Mouse (Mus musculus) cerebellum, adult 2 months (tissue): ENCODE measurements at regions not wholly inside any gene's neighbourhood (a gene's known extent, or its start where the extent isn't known, plus 50 kb on each side); places are given as distances from the start of the nearest gene placed in this dataset.

Source experiments
- DNase-seq, 2 experiments: peaks; one replicate each; pipeline ENCODE4 v3.0.0; 2021
- H3K27ac ChIP-seq: fragments of 200-500 bp; 2 replicates; pipeline ENCODE4 v1.5.1; 2012; ENCODE audit warnings: low read length, control low read depth, inconsistent platforms; ENCODE audit not compliant: insufficient read depth
- H3K27me3 ChIP-seq: fragments of 200-500 bp; 2 replicates; pipeline ENCODE4 v1.6.1; 2012; ENCODE audit warnings: inconsistent platforms, mild to moderate bottlenecking, low read length, moderate library complexity; ENCODE audit not compliant: control insufficient read depth, insufficient read depth
- H3K4me1 ChIP-seq: fragments of 200-500 bp; 2 replicates; pipeline ENCODE4 v1.6.1; 2011; ENCODE audit warnings: low read length; ENCODE audit not compliant: control insufficient read depth, insufficient read depth
- H3K4me3 ChIP-seq: fragments of 200-500 bp; replicated peaks from 2 replicates; pipeline ENCODE3; 2011; ENCODE audit warnings: mild to moderate bottlenecking, low read depth, low read length, control low read depth; ENCODE audit not compliant: insufficient read depth
- CTCF ChIP-seq: fragments of 200-500 bp; IDR thresholded peaks from 2 replicates; pipeline ENCODE4 v1.5.1; 2011; ENCODE audit warnings: low read depth, mild to moderate bottlenecking, control low read depth, low read length, moderate library complexity, borderline replicate concordance; ENCODE audit not compliant: insufficient read depth
- POLR2A ChIP-seq: fragments of 200-500 bp; IDR thresholded peaks from 2 replicates; pipeline ENCODE4 v1.6.1; 2011; ENCODE audit warnings: low read length, control low read depth, borderline replicate concordance; ENCODE audit not compliant: insufficient read depth
- WGBS: fragments of 180-500 bp; shearing (Covaris S2); methylation state at CpG from one replicate; pipeline ENCODE4 v1.1.7; 2018; 5-methylcytosine and 5-hydroxymethylcytosine counted together

- no peak overlapping the region for H3K4me3 ChIP-seq
- WGBS: 94% methylated on average over 9 of the region's 9 CpGs
- TF ChIP-seq CTCF (no peak), POLR2A (no peak)
- no peaks in the 10 kb centered on the region for H3K27me3 ChIP-seq
- no peak for DNase-seq
- H3K4me1 ChIP-seq: no peaks in the 10 kb centered on the region
- H3K27ac ChIP-seq: no peak overlapping the region
Observed at GRCm38 (mm10) chr3:37862756-37863155, 138.5 kb upstream of the Gm5148 start.

DNA sequence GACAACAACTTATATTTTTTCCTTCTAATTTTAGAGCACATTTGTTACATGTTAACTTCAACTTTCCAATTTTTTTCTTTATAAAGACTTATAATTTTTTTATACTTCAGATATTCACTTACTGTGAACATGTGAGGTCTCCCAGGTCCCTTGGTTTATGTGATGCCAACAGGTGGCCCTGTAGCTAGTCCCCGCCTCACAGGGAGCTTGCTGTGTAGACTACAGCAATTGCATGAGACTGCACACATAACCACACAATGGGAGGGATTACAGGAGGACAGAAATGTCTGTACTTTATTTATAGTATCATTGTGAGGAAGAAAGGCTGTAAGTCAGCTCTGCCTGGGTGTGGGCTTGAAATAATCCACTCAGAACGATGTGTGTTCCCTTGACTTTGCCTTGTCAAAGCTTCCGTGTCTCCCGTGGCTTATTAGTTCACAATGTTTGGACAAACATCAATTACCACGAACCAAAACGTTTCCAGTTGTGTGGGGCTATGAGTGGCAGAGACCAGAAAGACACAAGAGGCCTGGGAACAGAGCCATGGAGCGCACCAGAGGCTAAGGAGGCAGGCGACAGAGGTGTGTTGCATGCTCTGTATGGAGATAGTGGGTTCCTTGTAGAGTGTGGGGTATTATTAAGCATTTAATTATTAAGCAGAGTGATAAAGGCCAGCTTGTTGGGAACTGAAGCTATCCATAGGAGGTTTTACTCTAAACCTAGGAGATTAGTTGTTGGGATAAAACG is 136.6 kb upstream of the Gm5148 start:
- H3K27me3 ChIP-seq: no peaks in the 10 kb centered on the region
- 71% methylated on average over 9 of the region's 9 CpGs for WGBS
- H3K4me3 ChIP-seq: no peak overlapping the region
- no peak overlapping the region for H3K27ac ChIP-seq
- no peak for DNase-seq
- TF ChIP-seq POLR2A: no peak
- TF ChIP-seq CTCF: no peak
- H3K4me1 ChIP-seq: no peaks in the 10 kb centered on the region

GRCm38 (mm10) chr3:37860034-37860714 is 135.9 kb upstream of the Gm5148 start:
- WGBS: 14% methylated on average over 13 of the region's 13 CpGs
- no peak for TF ChIP-seq POLR2A
- TF ChIP-seq CTCF: no peak
- peak; percentile 81 to 90 for DNase-seq
- Histone ChIP-seq H3K27ac (peak overlapping the region; percentile 24; the same call in 1 of the 2 replicates), H3K27me3 (no peaks in the 10 kb centered on the region), H3K4me3 (no peak overlapping the region), H3K4me1 (no peaks in the 10 kb centered on the region)

- Histone ChIP-seq H3K27ac (no peak overlapping the region), H3K4me1 (no peaks in the 10 kb centered on the region), H3K4me3 (no peak overlapping the region), H3K27me3 (no peaks in the 10 kb centered on the region)
- DNase-seq: no peak
- 86% methylated on average over 6 of the region's 6 CpGs for WGBS
- TF ChIP-seq CTCF: no peak
Observed at GRCm38 (mm10) chr3:37858624-37859302, 134.5 kb upstream of the Gm5148 start.

GRCm38 (mm10) chr3:37846191-37847003 is 122.1 kb upstream of the Gm5148 start:
- WGBS: 85% methylated on average over 3 of the region's 3 CpGs
- no peak for DNase-seq
- H3K27me3 ChIP-seq: no peaks in the 10 kb centered on the region
- TF ChIP-seq POLR2A: no peak
- H3K4me3 ChIP-seq: no peak overlapping the region
- H3K4me1 ChIP-seq: peaks cover 3% of the 10 kb centered on the region
- no peak overlapping the region for H3K27ac ChIP-seq

GRCm38 (mm10) chr3:37845313-37846023 is 121.2 kb upstream of the Gm5148 start:
- 31% methylated on average over 11 of the region's 11 CpGs for WGBS
- H3K27me3 ChIP-seq: no peaks in the 10 kb centered on the region
- H3K27ac ChIP-seq: no peak overlapping the region
- DNase-seq: peak in 1 of 2 experiments; percentile 30
- TF ChIP-seq CTCF (no peak), POLR2A (no peak)
- peaks cover 3% of the 10 kb centered on the region for H3K4me1 ChIP-seq
- no peak overlapping the region for H3K4me3 ChIP-seq

GRCm38 (mm10) chr3:37844731-37845312 is 120.5 kb upstream of the Gm5148 start:
- H3K4me1 ChIP-seq: peaks cover 3% of the 10 kb centered on the region
- H3K27me3 ChIP-seq: no peaks in the 10 kb centered on the region
- no peak overlapping the region for H3K27ac ChIP-seq
- no peak overlapping the region for H3K4me3 ChIP-seq
- no peak for DNase-seq
- 72% methylated on average over 8 of the region's 8 CpGs for WGBS
- TF ChIP-seq CTCF (no peak), POLR2A (no peak)
